ENCODE assay signal across 22 mouse cellular contexts in the genomic region with DNA sequence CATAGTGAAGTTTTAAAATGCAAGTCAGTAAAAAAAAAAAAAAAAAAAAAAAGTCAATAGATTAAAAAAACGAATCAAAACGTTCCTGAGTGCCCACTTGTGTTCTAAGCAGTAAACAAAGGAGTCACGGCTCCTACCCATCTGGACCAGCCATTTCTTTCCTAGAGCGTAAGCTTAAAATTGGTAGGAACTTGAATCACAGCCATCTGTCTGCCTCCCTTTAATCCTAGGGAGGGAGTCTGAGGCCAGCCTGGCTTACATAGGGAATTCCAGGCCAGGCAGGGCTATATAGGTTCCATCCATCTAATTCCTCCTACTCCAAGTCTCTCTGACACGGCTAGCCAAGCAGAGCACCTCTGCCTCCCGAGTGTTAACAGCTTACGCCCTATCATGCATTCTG. TPM values are rescaled to one million over a fixed set of nuclear protein-coding genes. Genes with fewer than 3 reads are reported as not detected.
A peak's percentile ranks its signal among the peaks of the same experiment; 100 is the strongest.
DNase-seq lines count a peak whose midpoint lies in the region; TF ChIP-seq lines count a peak whose summit lies in the region.
"Had no signal": no experiment of that assay in that cellular context is flagged by ENCODE, and none has a peak within 500 bp of the region (broad histone marks: within the 10 kb centered on the region; RNA-seq: fewer than 3 reads in every experiment).

No protein-coding gene starts in this region.

- H3K4me1 ChIP-seq in CH12.LX (ENCODE audit: control insufficient read depth in 1 of 2, insufficient read depth in 2 of 2): peaks cover 10 to 72% of the 10 kb centered on the region in 2 experiments
- H3K4me1 ChIP-seq: embryonic facial prominence, embryonic 15.5 days; heart, embryonic 13.5 days; hindbrain, embryonic 12.5 days had no signal

- TF ChIP-seq CTCF in CH12.LX (conservative IDR thresholded peaks at IDR 0.05 in 1 of 2, IDR thresholded peaks at IDR 0.05 in 1 of 2; ENCODE audit: low read depth in 2 of 2, low read length in 2 of 2): no peak

- no peak for TF ChIP-seq POLR2A in CH12.LX (IDR thresholded peaks at IDR 0.05; ENCODE audit: low read depth, low read length)

- H3K4me3 ChIP-seq in CH12.LX (replicated peaks in 1 of 3; ENCODE audit: low read depth in 2 of 3, low read length in 2 of 3, poor library complexity in 1 of 3): no peak overlapping the region
- H3K4me3 ChIP-seq: embryonic facial prominence, embryonic 15.5 days; erythroblast, embryonic 14.5 days; forebrain, embryonic 12.5 days; gastrocnemius, adult 2 months; heart, embryonic 13.5 days; hindbrain, embryonic 12.5 days had no signal

- peaks cover 10% of the 10 kb centered on the region for H3K79me2 ChIP-seq in CH12.LX (replicated peaks; ENCODE audit: control insufficient read depth, extremely low read depth, insufficient read depth, poor library complexity, severe bottlenecking)

- H3K4me2 ChIP-seq in CH12.LX (ENCODE audit: insufficient read depth, low read depth, poor library complexity, severe bottlenecking): peak overlapping the region; percentile 51; the same call in 1 of the 2 replicates
- H3K4me2 ChIP-seq: embryonic facial prominence, embryonic 15.5 days; forebrain, embryonic 12.5 days; heart, embryonic 13.5 days; hindbrain, embryonic 12.5 days had no signal

- no peaks in the 10 kb centered on the region for H3K27me3 ChIP-seq in CH12.LX (replicated peaks)
- H3K27me3 ChIP-seq: embryonic facial prominence, embryonic 15.5 days; forebrain, embryonic 12.5 days; heart, embryonic 13.5 days; hindbrain, embryonic 12.5 days had no signal

- peak overlapping the region; percentile 79 for H3K27ac ChIP-seq in CH12.LX (ENCODE audit: insufficient read depth, low read depth)
- H3K27ac ChIP-seq: embryonic facial prominence, embryonic 15.5 days; forebrain, embryonic 12.5 days; gastrocnemius, adult 2 months; heart, embryonic 13.5 days; hindbrain, embryonic 12.5 days had no signal

- in situ Hi-C loops in CH12.LX (cut with MboI; ENCODE audit: low pct_ligation_motif_present, low pct_unique_long_range_greater_than_20kb, low sequenced_read_pairs): no loop called here

- peak; percentile 17 for DNase-seq in layer of hippocampus, adult 9-11 months
- no peak for DNase-seq in layer of hippocampus, postnatal 25 days (ENCODE audit: extremely low spot score in 1 of 2, low spot score in 1 of 2)
- no peak for DNase-seq in CH12.LX (ENCODE audit: extremely low read depth)
- peak; percentile 51 for DNase-seq in brain, adult 2 months (ENCODE audit: low read depth, low spot score)
- DNase-seq in retina, postnatal 1 day: peak; percentile 63
- no peak for DNase-seq in frontal cortex, postnatal 14 days (ENCODE audit: low spot score in 2 of 2)
- DNase-seq in embryo, embryonic 10 days (ENCODE audit: low spot score): no peak
- DNase-seq: adrenal gland, adult 8-10 months; adrenal gland, postnatal 36 days; cerebellum, adult 11-12 months; cerebellum, adult 9-10 months; cerebellum, postnatal 36 days; forebrain, postnatal 0 days; gastrocnemius, adult 2 months; gastrocnemius, postnatal 25 days; heart, postnatal 36 days had no signal

- TF ChIP-seq EP300 in CH12.LX (IDR thresholded peaks at IDR 0.05; ENCODE audit: low read length): no peak

- no peak for TF ChIP-seq RAD21 in CH12.LX (IDR thresholded peaks at IDR 0.05; ENCODE audit: low read depth, low read length)

- no peak overlapping the region for H3K9ac ChIP-seq in CH12.LX (ENCODE audit: insufficient read depth, low read depth)
- H3K9ac ChIP-seq: embryonic facial prominence, embryonic 15.5 days; forebrain, embryonic 12.5 days; forebrain, postnatal 0 days; heart, embryonic 13.5 days; hindbrain, embryonic 12.5 days had no signal

- no peaks in the 10 kb centered on the region for H3K9me3 ChIP-seq in CH12.LX (replicated peaks; ENCODE audit: low read length)
- H3K9me3 ChIP-seq: embryonic facial prominence, embryonic 15.5 days; forebrain, embryonic 12.5 days; G1E; heart, embryonic 13.5 days; hindbrain, embryonic 12.5 days had no signal

- dilution Hi-C loops in CH12.LX (cut with MboI; ENCODE audit: extremely low pct_ligation_motif_present, extremely low pct_unique_long_range_greater_than_20kb, low sequenced_read_pairs): no loop called here

- H3K36me3 ChIP-seq in CH12.LX (replicated peaks in 1 of 2; ENCODE audit: control insufficient read depth in 1 of 2, insufficient read depth in 1 of 2, low read length in 1 of 2): peaks cover 46 to 81% of the 10 kb centered on the region in 2 experiments

TF ChIP-seq in CH12.LX, 34 proteins besides CTCF, POLR2A, EP300 and RAD21:
- no peak for TF ChIP-seq PAX5 (IDR thresholded peaks at IDR 0.05; ENCODE audit: low read length)
- no peak for TF ChIP-seq SIN3A (IDR thresholded peaks at IDR 0.05; ENCODE audit: low read length)
- no peak for TF ChIP-seq CHD2 (IDR thresholded peaks at IDR 0.05; ENCODE audit: low read length)
- TF ChIP-seq CHD1 (IDR thresholded peaks at IDR 0.05; ENCODE audit: low read depth, low read length): no peak
- TF ChIP-seq ZNF384 (IDR thresholded peaks at IDR 0.05; ENCODE audit: low read depth, low read length): no peak
- no peak for TF ChIP-seq MYC (IDR thresholded peaks at IDR 0.05; ENCODE audit: low read depth, low read length)
- no peak for TF ChIP-seq USF2 (conservative IDR thresholded peaks at IDR 0.05; ENCODE audit: low read depth, low read length)
- no peak for TF ChIP-seq SMC3 (IDR thresholded peaks at IDR 0.05; ENCODE audit: low read depth, low read length)
- no peak for TF ChIP-seq E2F4 (IDR thresholded peaks at IDR 0.05; ENCODE audit: insufficient replicate concordance, low read depth, low read length)
- no peak for TF ChIP-seq IRF4 (IDR thresholded peaks at IDR 0.05; ENCODE audit: low read depth, low read length)
- TF ChIP-seq MEF2A (IDR thresholded peaks at IDR 0.05; ENCODE audit: borderline replicate concordance, low read depth, low read length): no peak
- TF ChIP-seq BHLHE40 (IDR thresholded peaks at IDR 0.05; ENCODE audit: low read depth, low read length): no peak
- TF ChIP-seq POLR2AphosphoS2 (IDR thresholded peaks at IDR 0.05; ENCODE audit: low read depth, low read length): no peak
- no peak for TF ChIP-seq MXI1 (IDR thresholded peaks at IDR 0.05; ENCODE audit: low read depth, low read length)
- TF ChIP-seq MAFK (IDR thresholded peaks at IDR 0.05; ENCODE audit: insufficient replicate concordance, low read length): no peak
- TF ChIP-seq RCOR1 (conservative IDR thresholded peaks at IDR 0.05; ENCODE audit: low read depth, low read length): no peak
- TF ChIP-seq JUND (conservative IDR thresholded peaks at IDR 0.05; ENCODE audit: low read depth, low read length): no peak
- no peak for TF ChIP-seq JUN (IDR thresholded peaks at IDR 0.05; ENCODE audit: insufficient read depth, low read depth, low read length)
- TF ChIP-seq NRF1 (IDR thresholded peaks at IDR 0.05; ENCODE audit: low read depth, low read length): no peak
- no peak for TF ChIP-seq USF1 (IDR thresholded peaks at IDR 0.05; ENCODE audit: low read depth, low read length)

RNA-seq across cellular contexts. Expression of gene Pold3, which starts 7.5 kb away (rescaled TPM):
- 10 to 100 TPM; 24.7 to 32.4 TPM for total RNA-seq in layer of hippocampus, postnatal 25 days (2021)
- 59.5 and 61.0 TPM in 2 replicates for total RNA-seq in CH12.LX (2012; rRNA removed)
- 88.0 and 94.3 TPM in 2 replicates for total RNA-seq in CH12.LX (2014; rRNA removed)
- polyA plus RNA-seq in CH12.LX (2012; ENCODE audit: insufficient read length, low read depth): 120 and 121 TPM in 2 replicates

RNA-seq across cellular contexts. Expression of gene Lipt2, which starts 45.3 kb away (rescaled TPM):
- total RNA-seq in layer of hippocampus, postnatal 25 days (2021): 1 to 10 TPM; 5.1 to 7.4 TPM
- total RNA-seq in CH12.LX (2012; rRNA removed): 5.3 and 5.7 TPM in 2 replicates
- total RNA-seq in CH12.LX (2014; rRNA removed): 15.0 and 15.4 TPM in 2 replicates
- 7.7 and 10.3 TPM in 2 replicates for polyA plus RNA-seq in CH12.LX (2012; ENCODE audit: insufficient read length, low read depth)

Comparison
In these comparisons a context has a peak if more than half of its experiments do, and no peak if none do; other contexts are left out.
1. DNase-seq: peak in layer of hippocampus, adult 9-11 months (single experiment), brain, adult 2 months (single experiment) and retina, postnatal 1 day (single experiment); none in layer of hippocampus, postnatal 25 days (0 of 2), CH12.LX (single experiment), frontal cortex, postnatal 14 days (0 of 2) and embryo, embryonic 10 days (single experiment).